Mouse (Mus musculus): ENCODE data around the gene Htr1d. TPM values are rescaled to one million over a fixed set of nuclear protein-coding genes. Genes with fewer than 3 reads are reported as not detected.
A peak's percentile ranks its signal among the peaks of the same experiment; 100 is the strongest.

The Htr1d gene
- polyA plus RNA-seq, 1 experiment from 2014 or later, result 0.10 TPM

- ATAC-seq, result no peak
- H3K36me3 ChIP-seq (ENCODE audit: control insufficient read depth, insufficient read depth, low read length), result no peaks in the 10 kb centered on the region
- H3K4me3 ChIP-seq (ENCODE audit: low read length), result no peak overlapping the region
- H3K4me2 ChIP-seq (ENCODE audit: low read depth, low read length), result no peak overlapping the region
- 50% methylated on average over 4 of the region's 4 CpGs for WGBS
- peak overlapping the region; percentile 93 for H3K27ac ChIP-seq (ENCODE audit: low read length)
- no peaks in the 10 kb centered on the region for H3K9me3 ChIP-seq (ENCODE audit: control insufficient read depth, low read length)
- H3K4me1 ChIP-seq (ENCODE audit: control insufficient read depth, insufficient read depth, low read length), result peaks cover 18% of the 10 kb centered on the region
- no peak overlapping the region for H3K9ac ChIP-seq (ENCODE audit: low read depth, low read length)
- H3K27me3 ChIP-seq (replicated peaks; ENCODE audit: control insufficient read depth, insufficient read depth, low read length), result no peaks in the 10 kb centered on the region
These were observed 37.9 kb downstream of the Htr1d start for GRCm38 (mm10) chr4:136461206-136461605.

- H3K9ac ChIP-seq (ENCODE audit: low read depth, low read length), result peak overlapping the region; percentile 81; the same call in 1 of the 2 replicates
- H3K27ac ChIP-seq (ENCODE audit: low read length), result peak overlapping the region; percentile 93
- peaks cover 21% of the 10 kb centered on the region for H3K4me1 ChIP-seq (ENCODE audit: control insufficient read depth, insufficient read depth, low read length)
- WGBS, result 24% methylated on average over 6 of the region's 6 CpGs
- peak overlapping the region; percentile 94 for H3K4me2 ChIP-seq (ENCODE audit: low read depth, low read length)
- H3K9me3 ChIP-seq (ENCODE audit: control insufficient read depth, low read length), result no peaks in the 10 kb centered on the region
- no peaks in the 10 kb centered on the region for H3K36me3 ChIP-seq (ENCODE audit: control insufficient read depth, insufficient read depth, low read length)
- H3K4me3 ChIP-seq (ENCODE audit: low read length), result peak overlapping the region; percentile 75
- ATAC-seq, result no peak
- no peaks in the 10 kb centered on the region for H3K27me3 ChIP-seq (replicated peaks; ENCODE audit: control insufficient read depth, insufficient read depth, low read length)
These were observed 38.4 kb downstream of the Htr1d start for GRCm38 (mm10) chr4:136461761-136462085.

GRCm38 (mm10) chr4:136462086-136462838, 38.9 kb downstream of the Htr1d start, which contains the start of gene 6030445D17Rik:
Gene 6030445D17Rik, plus strand, starts transcription at chr4:136462250.
- WGBS, result under 1% methylated on average over 59 of the region's 64 CpGs
- Histone ChIP-seq H3K4me2 (ENCODE audit: low read depth, low read length) (peak within 1 kb of the TSS; percentile 94), H3K4me3 (ENCODE audit: low read length) (peak within 1 kb of the TSS; percentile 75), H3K4me1 (ENCODE audit: control insufficient read depth, insufficient read depth, low read length) (peaks cover 21% of the 10 kb centered on the region), H3K9me3 (ENCODE audit: control insufficient read depth, low read length) (no peaks in the 10 kb centered on the region), H3K9ac (ENCODE audit: low read depth, low read length) (peak within 1 kb of the TSS; percentile 81), H3K36me3 (ENCODE audit: control insufficient read depth, insufficient read depth, low read length) (no peaks in the 10 kb centered on the region), H3K27ac (ENCODE audit: low read length) (peak within 1 kb of the TSS; percentile 93), H3K27me3 (replicated peaks; ENCODE audit: control insufficient read depth, insufficient read depth, low read length) (no peaks in the 10 kb centered on the region)
- peak; percentile 87 for ATAC-seq

GRCm38 (mm10) chr4:136462839-136463178, 39.5 kb downstream of the Htr1d start:
- Histone ChIP-seq H3K9ac (ENCODE audit: low read depth, low read length) (peak overlapping the region; percentile 81), H3K36me3 (ENCODE audit: control insufficient read depth, insufficient read depth, low read length) (no peaks in the 10 kb centered on the region), H3K4me2 (ENCODE audit: low read depth, low read length) (peak overlapping the region; percentile 94), H3K9me3 (ENCODE audit: control insufficient read depth, low read length) (no peaks in the 10 kb centered on the region), H3K27me3 (replicated peaks; ENCODE audit: control insufficient read depth, insufficient read depth, low read length) (no peaks in the 10 kb centered on the region), H3K4me1 (ENCODE audit: control insufficient read depth, insufficient read depth, low read length) (peaks cover 21% of the 10 kb centered on the region), H3K27ac (ENCODE audit: low read length) (peak overlapping the region; percentile 93), H3K4me3 (ENCODE audit: low read length) (peak overlapping the region; percentile 75)
- WGBS, result 4% methylated on average over 8 of the region's 8 CpGs
- peak; percentile 52 for ATAC-seq

GRCm38 (mm10) chr4:136463436-136463835, 40.1 kb downstream of the Htr1d start:
- Histone ChIP-seq H3K36me3 (ENCODE audit: control insufficient read depth, insufficient read depth, low read length) (no peaks in the 10 kb centered on the region), H3K4me2 (ENCODE audit: low read depth, low read length) (peak overlapping the region; percentile 94), H3K9ac (ENCODE audit: low read depth, low read length) (0 out of 2 replicates have a peak overlapping the region, but pooled peaks have one; percentile 81), H3K27me3 (replicated peaks; ENCODE audit: control insufficient read depth, insufficient read depth, low read length) (no peaks in the 10 kb centered on the region), H3K4me1 (ENCODE audit: control insufficient read depth, insufficient read depth, low read length) (peaks cover 21% of the 10 kb centered on the region), H3K9me3 (ENCODE audit: control insufficient read depth, low read length) (no peaks in the 10 kb centered on the region), H3K27ac (ENCODE audit: low read length) (0 out of 2 replicates have a peak overlapping the region, but pooled peaks have one; percentile 7), H3K4me3 (ENCODE audit: low read length) (peak overlapping the region; percentile 75; the same call in 1 of the 2 replicates)
- WGBS, result 39% methylated on average over 9 of the region's 9 CpGs
- ATAC-seq, result no peak

GRCm38 (mm10) chr4:136466226-136466625, 42.9 kb downstream of the Htr1d start:
- H3K27ac ChIP-seq (ENCODE audit: low read length), result peak overlapping the region; percentile 58; the same call in 1 of the 2 replicates
- no peak overlapping the region for H3K4me2 ChIP-seq (ENCODE audit: low read depth, low read length)
- no peaks in the 10 kb centered on the region for H3K36me3 ChIP-seq (ENCODE audit: control insufficient read depth, insufficient read depth, low read length)
- H3K9ac ChIP-seq (ENCODE audit: low read depth, low read length), result 0 out of 2 replicates have a peak overlapping the region, but pooled peaks have one; percentile 25
- no peak for ATAC-seq
- H3K9me3 ChIP-seq (ENCODE audit: control insufficient read depth, low read length), result no peaks in the 10 kb centered on the region
- 40% methylated on average over 4 of the region's 4 CpGs for WGBS
- peaks cover 29% of the 10 kb centered on the region for H3K4me1 ChIP-seq (ENCODE audit: control insufficient read depth, insufficient read depth, low read length)
- H3K4me3 ChIP-seq (ENCODE audit: low read length), result no peak overlapping the region
- no peaks in the 10 kb centered on the region for H3K27me3 ChIP-seq (replicated peaks; ENCODE audit: control insufficient read depth, insufficient read depth, low read length)

- H3K4me2 ChIP-seq (ENCODE audit: low read depth, low read length), result peak overlapping the region; percentile 74
- H3K4me1 ChIP-seq (ENCODE audit: control insufficient read depth, insufficient read depth, low read length), result peaks cover 34% of the 10 kb centered on the region
- peak overlapping the region; percentile 96 for H3K9ac ChIP-seq (ENCODE audit: low read depth, low read length)
- 66% methylated on average over 14 of the region's 14 CpGs for WGBS
- H3K9me3 ChIP-seq (ENCODE audit: control insufficient read depth, low read length), result no peaks in the 10 kb centered on the region
- H3K27me3 ChIP-seq (replicated peaks; ENCODE audit: control insufficient read depth, insufficient read depth, low read length), result no peaks in the 10 kb centered on the region
- peak overlapping the region; percentile 96; the same call in 1 of the 2 replicates for H3K4me3 ChIP-seq (ENCODE audit: low read length)
- ATAC-seq, result peak; percentile 69
- H3K36me3 ChIP-seq (ENCODE audit: control insufficient read depth, insufficient read depth, low read length), result no peaks in the 10 kb centered on the region
- peak overlapping the region; percentile 91 for H3K27ac ChIP-seq (ENCODE audit: low read length)
These were observed 45.4 kb downstream of the Htr1d start for GRCm38 (mm10) chr4:136468553-136469327.

GRCm38 (mm10) chr4:136469371-136469903, 46.1 kb downstream of the Htr1d start, which contains the start of gene Luzp1:
Gene Luzp1, plus strand, starts transcription at chr4:136469761.
- no peaks in the 10 kb centered on the region for H3K27me3 ChIP-seq (replicated peaks; ENCODE audit: control insufficient read depth, insufficient read depth, low read length)
- no peaks in the 10 kb centered on the region for H3K9me3 ChIP-seq (ENCODE audit: control insufficient read depth, low read length)
- peak within 1 kb of the TSS; percentile 96 for H3K4me3 ChIP-seq (ENCODE audit: low read length)
- peaks cover 34% of the 10 kb centered on the region for H3K4me1 ChIP-seq (ENCODE audit: control insufficient read depth, insufficient read depth, low read length)
- peak; percentile 91 for ATAC-seq
- H3K9ac ChIP-seq (ENCODE audit: low read depth, low read length), result peak within 1 kb of the TSS; percentile 96
- H3K27ac ChIP-seq (ENCODE audit: low read length), result peak within 1 kb of the TSS; percentile 98
- H3K4me2 ChIP-seq (ENCODE audit: low read depth, low read length), result peak within 1 kb of the TSS; percentile 74
- no peaks in the 10 kb centered on the region for H3K36me3 ChIP-seq (ENCODE audit: control insufficient read depth, insufficient read depth, low read length)
- WGBS, result under 1% methylated on average over 36 of the region's 36 CpGs

- peaks cover 35% of the 10 kb centered on the region for H3K4me1 ChIP-seq (ENCODE audit: control insufficient read depth, insufficient read depth, low read length)
- peak; percentile 69 for ATAC-seq
- peak overlapping the region; percentile 96 for H3K4me3 ChIP-seq (ENCODE audit: low read length)
- H3K9ac ChIP-seq (ENCODE audit: low read depth, low read length), result peak overlapping the region; percentile 96
- 0% methylated on average over 20 of the region's 55 CpGs for WGBS
- peak overlapping the region; percentile 74 for H3K4me2 ChIP-seq (ENCODE audit: low read depth, low read length)
- peak overlapping the region; percentile 98 for H3K27ac ChIP-seq (ENCODE audit: low read length)
- no peaks in the 10 kb centered on the region for H3K9me3 ChIP-seq (ENCODE audit: control insufficient read depth, low read length)
- H3K27me3 ChIP-seq (replicated peaks; ENCODE audit: control insufficient read depth, insufficient read depth, low read length), result no peaks in the 10 kb centered on the region
- no peaks in the 10 kb centered on the region for H3K36me3 ChIP-seq (ENCODE audit: control insufficient read depth, insufficient read depth, low read length)
These were observed 46.6 kb downstream of the Htr1d start for GRCm38 (mm10) chr4:136469941-136470346.

All from intestine, embryonic 16.5 days (tissue).